Mouse (Mus musculus) right cerebral cortex, adult 18-20 months (tissue): Measurements from ENCODE around the gene Rnf4.

ENCODE experiments used
- DNase-seq: peaks from one replicate; pipeline ENCODE4 v3.0.0; 2022; ENCODE audit warnings: mixed read lengths

The Rnf4 gene

GRCm38 (mm10) chr5:34340246-34340645 is 4.2 kb downstream of the Rnf4 start:
- DNase-seq, result no peak

GRCm38 (mm10) chr5:34352084-34352631 is 16.1 kb downstream of the Rnf4 start:
- DNase-seq, result no peak

DNA sequence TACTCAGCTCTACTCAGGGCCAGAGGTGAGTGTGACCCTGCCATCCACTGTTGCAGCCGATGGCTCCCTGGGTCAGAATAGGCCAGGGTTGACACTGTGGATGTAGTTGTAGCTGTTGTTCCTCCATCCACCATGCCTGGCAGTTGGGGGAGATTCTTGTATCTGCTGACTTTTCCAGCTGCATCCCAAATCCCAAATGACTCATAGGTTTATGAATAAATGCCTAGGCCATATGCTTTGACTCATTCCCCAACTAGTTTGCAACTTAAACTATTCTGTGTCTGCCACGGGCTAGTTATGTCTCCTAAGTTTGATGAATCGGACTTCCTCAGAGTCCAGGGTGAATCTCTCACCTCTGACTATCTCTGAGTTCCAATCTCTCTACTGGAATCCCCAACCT is 24.2 kb downstream of the Rnf4 start:
- no peak for DNase-seq

DNA sequence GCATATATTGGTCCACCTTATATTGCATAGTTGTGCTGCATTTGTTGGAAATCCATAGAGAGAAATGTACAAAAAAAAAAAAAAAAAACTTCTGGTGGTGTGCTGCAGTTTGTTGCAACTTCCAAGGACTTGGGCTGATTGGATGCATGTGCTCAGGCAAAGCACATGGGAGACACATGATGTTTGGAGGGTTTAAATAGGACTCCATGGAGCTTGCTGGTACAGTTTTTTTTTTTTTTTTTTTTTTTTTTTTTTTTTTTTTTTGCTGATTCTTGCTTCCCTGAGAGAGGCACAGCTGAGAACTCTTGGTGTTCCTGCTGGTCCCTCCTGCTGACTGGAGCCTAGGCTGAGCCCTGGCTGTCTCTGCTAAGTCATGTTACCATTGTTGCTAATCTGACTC is 27.0 kb downstream of the Rnf4 start:
- no peak for DNase-seq

DNA sequence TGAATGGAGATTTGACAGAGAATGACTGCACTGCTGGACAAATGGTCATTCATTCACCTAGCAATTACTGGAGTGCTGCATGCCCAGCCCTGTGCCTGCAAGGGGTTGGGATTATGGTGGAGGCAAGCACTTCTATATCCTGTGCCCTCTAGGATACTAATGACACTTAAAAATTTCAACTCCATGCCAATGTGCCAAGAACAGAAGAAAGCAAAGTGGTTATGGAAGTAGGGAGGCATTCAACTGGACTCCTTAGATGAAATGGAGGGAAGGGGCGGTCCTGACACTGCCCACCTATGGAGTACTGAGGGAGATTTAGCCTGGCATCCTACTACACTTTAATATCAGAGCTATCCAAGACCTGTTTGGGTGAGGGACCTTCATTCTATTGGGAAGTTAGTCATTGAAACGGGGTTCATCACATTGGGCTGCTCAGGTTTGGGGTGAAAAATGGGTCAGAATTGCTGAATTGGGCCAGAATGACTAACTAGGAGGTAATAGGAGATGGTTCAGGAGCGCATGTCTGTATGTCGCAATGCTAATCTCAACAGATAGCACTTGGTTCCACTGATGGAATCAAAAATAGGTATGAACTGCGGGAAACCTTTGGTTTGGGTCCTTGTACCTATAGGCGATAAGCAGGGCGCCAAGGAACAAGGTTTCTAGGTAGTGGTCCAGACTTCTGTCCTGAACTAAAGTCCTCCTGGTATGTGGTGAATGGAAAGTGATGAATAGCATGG is 32.6 kb downstream of the Rnf4 start:
- no peak for DNase-seq

GRCm38 (mm10) chr5:34369341-34370021 is 33.4 kb downstream of the Rnf4 start, which contains the start of gene Fam193a:
Gene Fam193a (plus strand): TSS chr5:34369933.
- DNase-seq, result peak; percentile 98

GRCm38 (mm10) chr5:34370022-34370823 is 34.1 kb downstream of the Rnf4 start:
- peak; percentile 26 for DNase-seq

GRCm38 (mm10) chr5:34370840-34371239 is 34.8 kb downstream of the Rnf4 start:
- no peak for DNase-seq

GRCm38 (mm10) chr5:34372141-34372540 is 36.1 kb downstream of the Rnf4 start:
- no peak for DNase-seq

GRCm38 (mm10) chr5:34372541-34372940 is 36.5 kb downstream of the Rnf4 start:
- DNase-seq, result no peak

DNA sequence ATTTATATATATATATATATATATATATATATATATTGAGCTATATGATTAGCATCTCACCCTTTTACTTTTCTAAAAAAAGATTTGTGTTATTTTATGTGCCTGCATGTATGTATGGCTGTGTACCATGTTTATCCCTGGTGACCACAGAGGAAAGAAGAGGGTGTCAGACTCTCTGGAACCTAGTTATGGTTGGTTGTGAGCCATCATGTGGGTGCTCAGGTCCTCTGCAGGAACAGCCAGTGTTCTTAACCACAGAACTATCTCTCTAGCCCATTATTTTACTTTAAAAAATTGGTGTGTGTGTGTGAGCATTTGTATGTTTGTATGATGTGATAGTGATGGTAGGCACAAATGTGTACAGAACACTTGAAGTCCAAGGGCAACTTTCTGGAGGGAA is 42.7 kb downstream of the Rnf4 start:
- no peak for DNase-seq

DNA sequence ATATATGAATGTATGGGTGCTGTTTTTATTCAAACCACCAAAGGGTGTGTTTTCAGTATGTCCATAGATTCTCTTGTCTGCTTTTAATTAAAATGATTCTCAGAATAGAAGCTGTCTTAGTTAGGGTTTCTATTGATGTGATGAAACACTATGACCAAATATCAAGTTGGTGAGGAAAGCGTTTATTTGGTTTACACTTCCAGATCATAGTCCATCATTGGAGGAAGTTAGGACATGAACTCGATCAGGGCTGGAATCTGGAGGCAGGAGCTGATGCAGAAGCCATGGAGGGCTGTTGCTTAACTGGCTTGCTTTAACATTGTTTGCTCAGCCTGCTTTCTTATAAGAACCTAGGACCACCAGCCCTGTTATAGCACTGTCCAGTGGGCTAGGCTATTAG is 45.6 kb downstream of the Rnf4 start:
- DNase-seq, result no peak

DNA sequence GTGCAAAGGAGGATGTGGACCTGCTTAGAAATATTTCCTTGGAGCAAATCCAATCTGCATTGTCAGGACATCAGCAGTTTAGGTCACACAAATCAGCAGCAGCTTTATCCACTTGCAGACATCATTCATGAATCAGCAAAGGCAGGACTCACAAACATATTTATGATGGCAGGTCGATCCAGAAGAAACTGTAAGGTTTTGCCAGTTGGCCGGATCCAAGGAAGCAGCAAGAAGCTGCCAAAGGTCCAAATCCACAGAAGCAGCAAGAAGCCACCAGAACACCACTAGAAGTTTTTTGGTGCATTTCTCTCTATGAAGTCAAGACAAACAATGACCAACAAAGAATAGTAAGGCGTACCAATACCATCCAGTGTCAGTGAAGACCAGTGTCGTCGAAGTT is 49.5 kb downstream of the Rnf4 start:
- no peak for DNase-seq

- no peak for DNase-seq
These were observed 50.7 kb downstream of the Rnf4 start for GRCm38 (mm10) chr5:34386744-34387143.

- no peak for DNase-seq
These were observed 57.2 kb downstream of the Rnf4 start for GRCm38 (mm10) chr5:34393251-34393650.

DNA sequence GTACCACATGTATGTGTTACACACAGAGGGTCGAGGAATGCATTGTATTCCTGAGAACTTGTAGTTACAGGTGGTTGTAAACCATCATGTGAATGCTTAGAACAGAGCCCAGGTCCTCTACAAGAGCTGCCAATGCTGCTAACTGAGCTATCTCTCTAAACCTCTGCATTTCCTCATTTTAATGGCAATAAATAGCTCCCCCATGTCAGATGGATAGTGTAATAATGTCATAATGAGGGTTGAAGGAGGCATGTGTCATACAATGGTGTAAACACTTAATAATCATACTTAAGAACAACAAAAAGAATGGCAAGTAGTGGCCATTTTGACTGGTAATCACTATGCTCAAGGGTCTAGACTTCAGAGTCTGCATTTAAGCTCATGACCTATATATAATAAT is 59.3 kb downstream of the Rnf4 start:
- DNase-seq, result no peak

DNA sequence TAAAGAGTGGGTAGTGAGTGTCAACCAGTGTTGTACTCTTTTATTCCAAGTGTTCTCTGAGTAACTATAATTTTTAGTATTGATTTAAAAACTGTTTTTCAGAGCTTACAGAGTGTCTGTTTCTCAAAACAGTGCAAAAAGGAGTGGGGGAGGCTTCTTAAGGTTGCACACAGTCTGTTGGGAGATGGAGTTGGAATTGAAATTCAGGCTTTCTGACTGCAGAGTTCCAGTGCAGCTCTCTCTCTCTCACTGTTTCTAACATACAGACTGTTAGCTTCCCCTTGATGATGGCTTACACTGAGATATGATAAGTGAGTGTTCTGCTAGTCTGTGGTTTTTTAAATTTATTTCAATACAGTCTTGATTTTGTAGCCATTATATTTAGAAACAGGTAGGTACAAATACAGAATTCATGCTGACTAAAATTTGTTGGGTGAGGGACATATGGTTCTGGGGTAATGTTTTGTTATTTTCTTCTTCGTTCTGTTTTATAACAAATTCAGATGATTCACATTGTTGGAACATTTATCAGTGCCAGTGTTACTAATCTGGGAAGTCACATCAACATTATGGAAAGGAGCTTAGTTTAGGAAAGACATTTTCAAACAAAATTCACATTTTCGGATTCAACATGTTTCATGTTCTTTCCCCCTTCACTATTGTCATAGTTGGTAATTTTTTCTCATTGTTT is 59.9 kb downstream of the Rnf4 start:
- DNase-seq, result no peak

GRCm38 (mm10) chr5:34397866-34398265 is 61.8 kb downstream of the Rnf4 start:
- no peak for DNase-seq

- no peak for DNase-seq
These were observed 62.2 kb downstream of the Rnf4 start for GRCm38 (mm10) chr5:34398326-34398725.
